11 mouse cellular contexts compared by ENCODE assay signal in genomic region chr8:73281996-73282395, GRCm38 (mm10).
A peak's percentile ranks its signal among the peaks of the same experiment; 100 is the strongest.
DNase-seq lines count a peak whose midpoint lies in the region; ATAC-seq lines count a peak whose summit lies in the region.
"Had no signal": no experiment of that assay in that cellular context is flagged by ENCODE, and none has a peak within 500 bp of the region (broad histone marks: within the 10 kb centered on the region; RNA-seq: fewer than 3 reads in every experiment).

No protein-coding gene starts in this region.

- peak; percentile 16 for DNase-seq in cerebellum, adult 11 months
- peak; percentile 69 for DNase-seq in left cerebral cortex, postnatal 4 days
- no peak for DNase-seq in left cerebral cortex, adult 18-20 months (ENCODE audit: low spot score in 2 of 2)
- peak; percentile 37 for DNase-seq in brain, adult 2 months (ENCODE audit: low read depth, low spot score)
- DNase-seq in heart, adult 9 months (ENCODE audit: low spot score in 2 of 2) = peak; percentile 14 to 49
- DNase-seq in thymus, postnatal 10 days (ENCODE audit: low spot score in 2 of 2) = no peak
- no peak for DNase-seq in embryo, embryonic 9.5 days (ENCODE audit: extremely low spot score)
- DNase-seq: lung, adult 18-20 months; thymus, postnatal 4 days had no signal

- no peak for ATAC-seq in cerebellum, adult (ENCODE audit: insufficient number of reproducible peaks, low FRiP score, low TSS enrichment)
- ATAC-seq: midbrain, embryonic 16.5 days had no signal

- intact Hi-C loops in left cerebral cortex, postnatal 4 days (cut with DNase I) = no loop called here

Comparison
In these comparisons a context has a peak if more than half of its experiments do, and no peak if none do; other contexts are left out.
1. DNase-seq: peak in cerebellum, adult 11 months (single experiment), left cerebral cortex, postnatal 4 days (single experiment), brain, adult 2 months (single experiment) and heart, adult 9 months (2 of 2); none in left cerebral cortex, adult 18-20 months (0 of 2), thymus, postnatal 10 days (0 of 2) and embryo, embryonic 9.5 days (single experiment).